Mouse (Mus musculus) hindbrain, embryonic 14.5 days (tissue): ENCODE results near the gene Ugt8a. TPM values are rescaled to one million over a fixed set of nuclear protein-coding genes. Genes with fewer than 3 reads are reported as not detected.
A peak's percentile ranks its signal among the peaks of the same experiment; 100 is the strongest.

Experiments used
- ATAC-seq: fragments of 200-750 bp; cut with Nextera tagmentation; 2 replicates; pipeline ENCODE4 v1.8.0; 2017; ENCODE audit warnings: moderate number of reproducible peaks, mild to moderate bottlenecking, moderate TSS enrichment, moderate library complexity; ENCODE audit not compliant: low FRiP score
- DNase-seq: peaks from one replicate; pipeline ENCODE4 v3.0.0-alpha.2; 2015; ENCODE audit warnings: low spot score
- H3K27ac ChIP-seq: fragments of 300-500 bp; sonication (generic); 2 replicates; pipeline ENCODE4 v1.5.1; 2014; ENCODE audit warnings: mild to moderate bottlenecking, moderate library complexity
- H3K27me3 ChIP-seq: fragments of 300-500 bp; sonication (generic); 2 replicates; pipeline ENCODE4 v1.6.1; 2014; ENCODE audit warnings: mild to moderate bottlenecking, low read length, mixed read lengths; ENCODE audit not compliant: control insufficient read depth, insufficient read depth
- H3K36me3 ChIP-seq: fragments of 300-500 bp; sonication (generic); replicated peaks from 2 replicates; pipeline ENCODE4 v1.6.1; 2014; ENCODE audit not compliant: control insufficient read depth, insufficient read depth
- H3K4me1 ChIP-seq: fragments of 300-500 bp; sonication (generic); replicated peaks from 2 replicates; pipeline ENCODE4 v1.6.1; 2014; ENCODE audit warnings: antibody characterized with exemption, low read length, mixed read lengths; ENCODE audit not compliant: control insufficient read depth, insufficient read depth
- H3K4me2 ChIP-seq: fragments of 300-500 bp; sonication (generic); replicated peaks from 2 replicates; pipeline ENCODE4 v1.6.1; 2014; ENCODE audit warnings: mild to moderate bottlenecking, moderate library complexity
- H3K4me3 ChIP-seq: fragments of 300-500 bp; sonication (generic); replicated peaks from 2 replicates; pipeline ENCODE4 v1.5.1; 2014; ENCODE audit warnings: mild to moderate bottlenecking, low read length
- H3K9ac ChIP-seq: fragments of 300-500 bp; sonication (generic); 2 replicates; pipeline ENCODE4 v1.6.1; 2014
- H3K9me3 ChIP-seq: fragments of 300-500 bp; sonication (generic); 2 replicates; pipeline ENCODE4 v1.6.1; 2016; ENCODE audit warnings: low read length; ENCODE audit not compliant: control insufficient read depth
- WGBS: fragments of 180-500 bp; shearing (Covaris S2); extraction: QIAGEN DNeasy Blood & Tissue Kit; methylation state at CpG from one replicate; pipeline ENCODE4 v1.1.7; 2014; 5-methylcytosine and 5-hydroxymethylcytosine counted together
- polyA plus RNA-seq: library from polyadenylated mRNA; unstranded; fragments of >200 nt; fragmentation: Nextera tagmentation; extraction: Ambion mirVana; gene quantifications from 2 replicates; pipeline ENCODE4 v1.2.1, GENCODE M21; 2014

The Ugt8a gene
- polyA plus RNA-seq, 1 experiment from 2014 or later: 5.9 TPM

GRCm38 (mm10) chr3:125884423-125884822 lies 54.0 kb downstream of the Ugt8a start:
- H3K27me3 ChIP-seq: no peaks in the 10 kb centered on the region
- no peak overlapping the region for H3K4me2 ChIP-seq

GRCm38 (mm10) chr3:125883009-125883408 lies 55.4 kb downstream of the Ugt8a start:
- ATAC-seq (no peak), DNase-seq (no peak)
- H3K27ac ChIP-seq: no peak overlapping the region
- H3K4me3 ChIP-seq: no peak overlapping the region
- H3K9ac ChIP-seq: no peak overlapping the region
- H3K9me3 ChIP-seq: no peaks in the 10 kb centered on the region
- no peaks in the 10 kb centered on the region for H3K4me1 ChIP-seq
- H3K4me2 ChIP-seq: no peak overlapping the region
- H3K36me3 ChIP-seq: no peaks in the 10 kb centered on the region
- no peaks in the 10 kb centered on the region for H3K27me3 ChIP-seq

More at GRCm38 (mm10) chr3:125884423-125884822, 54.0 kb downstream of the Ugt8a start:
- no peaks in the 10 kb centered on the region for H3K9me3 ChIP-seq
- H3K27ac ChIP-seq: no peak overlapping the region
- H3K9ac ChIP-seq: no peak overlapping the region
- no peak for DNase-seq
- H3K36me3 ChIP-seq: no peaks in the 10 kb centered on the region
- no peak for ATAC-seq
- H3K4me1 ChIP-seq: no peaks in the 10 kb centered on the region
- H3K4me3 ChIP-seq: no peak overlapping the region
- 74% methylated on average over 2 of the region's 2 CpGs for WGBS

- H3K27me3 ChIP-seq: no peaks in the 10 kb centered on the region
- H3K4me1 ChIP-seq: no peaks in the 10 kb centered on the region
- H3K4me3 ChIP-seq: no peak overlapping the region
- no peak for DNase-seq
- H3K27ac ChIP-seq: no peak overlapping the region
- H3K4me2 ChIP-seq: no peak overlapping the region
- no peak; the same call in 1 of the 2 replicates for ATAC-seq
- no peaks in the 10 kb centered on the region for H3K9me3 ChIP-seq
- H3K9ac ChIP-seq: no peak overlapping the region
- H3K36me3 ChIP-seq: no peaks in the 10 kb centered on the region
Observed at GRCm38 (mm10) chr3:125881835-125882234, 56.6 kb downstream of the Ugt8a start.

- Histone ChIP-seq H3K27me3 (no peaks in the 10 kb centered on the region), H3K4me1 (no peaks in the 10 kb centered on the region), H3K9ac (no peak overlapping the region), H3K4me3 (no peak overlapping the region), H3K9me3 (no peaks in the 10 kb centered on the region), H3K36me3 (no peaks in the 10 kb centered on the region), H3K27ac (no peak overlapping the region), H3K4me2 (no peak overlapping the region)
- ATAC-seq (no peak), DNase-seq (no peak)
- 84% methylated on average over 4 of the region's 4 CpGs for WGBS
Observed at GRCm38 (mm10) chr3:125874371-125874770, 64.0 kb downstream of the Ugt8a start.

- DNase-seq (no peak), ATAC-seq (no peak)
- WGBS: 96% methylated on average over 4 of the region's 4 CpGs
- Histone ChIP-seq H3K4me1 (no peaks in the 10 kb centered on the region), H3K4me2 (no peak overlapping the region), H3K27ac (no peak overlapping the region), H3K27me3 (no peaks in the 10 kb centered on the region), H3K9ac (no peak overlapping the region), H3K9me3 (no peaks in the 10 kb centered on the region), H3K4me3 (no peak overlapping the region), H3K36me3 (no peaks in the 10 kb centered on the region)
Observed at GRCm38 (mm10) chr3:125869873-125870272, 68.5 kb downstream of the Ugt8a start.

- H3K9ac ChIP-seq: no peak overlapping the region
- H3K27me3 ChIP-seq: no peaks in the 10 kb centered on the region
- ATAC-seq (no peak), DNase-seq (no peak)
- 50% methylated on average over 3 of the region's 3 CpGs for WGBS
- no peak overlapping the region for H3K4me3 ChIP-seq
- no peak overlapping the region for H3K4me2 ChIP-seq
- H3K36me3 ChIP-seq: no peaks in the 10 kb centered on the region
- no peaks in the 10 kb centered on the region for H3K4me1 ChIP-seq
- no peak overlapping the region for H3K27ac ChIP-seq
- H3K9me3 ChIP-seq: no peaks in the 10 kb centered on the region
Observed at GRCm38 (mm10) chr3:125861601-125862000, 76.8 kb downstream of the Ugt8a start.

GRCm38 (mm10) chr3:125849163-125849872 lies 89.1 kb downstream of the Ugt8a start:
- WGBS: 27% methylated on average over 6 of the region's 6 CpGs
- DNase-seq: peak; percentile 83
- no peak overlapping the region for H3K4me2 ChIP-seq

GRCm38 (mm10) chr3:125828051-125828450 lies 110.4 kb downstream of the Ugt8a start:
- H3K4me1 ChIP-seq: no peaks in the 10 kb centered on the region
- H3K9me3 ChIP-seq: no peaks in the 10 kb centered on the region
- DNase-seq (no peak), ATAC-seq (no peak)
- H3K27ac ChIP-seq: no peak overlapping the region
- no peak overlapping the region for H3K9ac ChIP-seq
- H3K36me3 ChIP-seq: no peaks in the 10 kb centered on the region
- H3K4me3 ChIP-seq: no peak overlapping the region
- 83% methylated on average over 4 of the region's 4 CpGs for WGBS
- H3K27me3 ChIP-seq: no peaks in the 10 kb centered on the region
- no peak overlapping the region for H3K4me2 ChIP-seq

More at GRCm38 (mm10) chr3:125849163-125849872, 89.1 kb downstream of the Ugt8a start:
- Histone ChIP-seq H3K27me3 (no peaks in the 10 kb centered on the region), H3K9me3 (no peaks in the 10 kb centered on the region), H3K4me3 (no peak overlapping the region), H3K36me3 (no peaks in the 10 kb centered on the region), H3K27ac (no peak overlapping the region), H3K9ac (no peak overlapping the region), H3K4me1 (no peaks in the 10 kb centered on the region)
- peak; percentile 66; the same call in 1 of the 2 replicates for ATAC-seq

- Histone ChIP-seq H3K36me3 (no peaks in the 10 kb centered on the region), H3K4me1 (no peaks in the 10 kb centered on the region), H3K27ac (no peak overlapping the region), H3K9ac (no peak overlapping the region), H3K4me2 (no peak overlapping the region), H3K4me3 (no peak overlapping the region), H3K9me3 (no peaks in the 10 kb centered on the region), H3K27me3 (no peaks in the 10 kb centered on the region)
- WGBS: 70% methylated on average over 4 of the region's 4 CpGs
- no peak for DNase-seq
- ATAC-seq: peak; percentile 53; the same call in 1 of the 2 replicates
Observed at GRCm38 (mm10) chr3:125827256-125827655, 111.2 kb downstream of the Ugt8a start.

- ATAC-seq (no peak), DNase-seq (no peak)
- Histone ChIP-seq H3K27ac (no peak overlapping the region), H3K4me1 (no peaks in the 10 kb centered on the region), H3K9ac (no peak overlapping the region), H3K36me3 (no peaks in the 10 kb centered on the region), H3K4me2 (no peak overlapping the region), H3K9me3 (no peaks in the 10 kb centered on the region), H3K4me3 (no peak overlapping the region), H3K27me3 (no peaks in the 10 kb centered on the region)
Observed at GRCm38 (mm10) chr3:125819741-125820140, 118.7 kb downstream of the Ugt8a start.
